Mouse (Mus musculus): Measurements from ENCODE around the gene Runx3. TPM values are rescaled to one million over a fixed set of nuclear protein-coding genes. Genes with fewer than 3 reads are reported as not detected.
"Not testable (repeated sequence)": the region's sequence is repeated elsewhere in the genome, so short reads cannot be mapped to it uniquely, and the experiment has no call there.

Runx3 gene
- polyA plus RNA-seq, 1 experiment from 2014 or later, result 0.57 TPM

GRCm38 (mm10) chr4:135177568-135177967 is 57.1 kb downstream of the Runx3 start:
- H3K9me3 ChIP-seq (ENCODE audit: control insufficient read depth, low read length), result no peaks in the 10 kb centered on the region
- H3K4me1 ChIP-seq (ENCODE audit: control insufficient read depth, insufficient read depth, low read length), result peaks cover 23% of the 10 kb centered on the region
- H3K36me3 ChIP-seq (ENCODE audit: control insufficient read depth, insufficient read depth, low read length), result no peaks in the 10 kb centered on the region
- no peak for DNase-seq (ENCODE audit: low spot score)
- H3K27ac ChIP-seq (replicated peaks; ENCODE audit: low read depth, low read length), result no peak overlapping the region
- H3K9ac ChIP-seq (ENCODE audit: low read length), result no peak overlapping the region
- H3K4me2 ChIP-seq (ENCODE audit: low read depth, severe bottlenecking), result no peak overlapping the region
- H3K4me3 ChIP-seq (ENCODE audit: low read depth, low read length), result no peak overlapping the region
- ATAC-seq (ENCODE audit: insufficient number of reproducible peaks, low FRiP score, low TSS enrichment, low read depth), result no peak
- H3K27me3 ChIP-seq (ENCODE audit: control insufficient read depth, insufficient read depth, low read length), result peaks cover 13% of the 10 kb centered on the region

- DNase-seq (ENCODE audit: low spot score), result peak; percentile 53
- no peak overlapping the region for H3K4me2 ChIP-seq (ENCODE audit: low read depth, severe bottlenecking)
- peaks cover 18% of the 10 kb centered on the region for H3K4me1 ChIP-seq (ENCODE audit: control insufficient read depth, insufficient read depth, low read length)
- no peaks in the 10 kb centered on the region for H3K36me3 ChIP-seq (ENCODE audit: control insufficient read depth, insufficient read depth, low read length)
- H3K27me3 ChIP-seq (ENCODE audit: control insufficient read depth, insufficient read depth, low read length), result peaks cover 10% of the 10 kb centered on the region
- no peak overlapping the region for H3K9ac ChIP-seq (ENCODE audit: low read length)
- no peak overlapping the region for H3K27ac ChIP-seq (replicated peaks; ENCODE audit: low read depth, low read length)
- 26% methylated on average over 5 of the region's 5 CpGs for WGBS
- no peak for ATAC-seq (ENCODE audit: insufficient number of reproducible peaks, low FRiP score, low TSS enrichment, low read depth)
- no peak overlapping the region for H3K4me3 ChIP-seq (ENCODE audit: low read depth, low read length)
- H3K9me3 ChIP-seq (ENCODE audit: control insufficient read depth, low read length), result no peaks in the 10 kb centered on the region
Measured at GRCm38 (mm10) chr4:135179077-135179481, 58.6 kb downstream of the Runx3 start.

GRCm38 (mm10) chr4:135181819-135182218 is 61.4 kb downstream of the Runx3 start:
- WGBS, result 81% methylated on average over 4 of the region's 4 CpGs
- H3K9me3 ChIP-seq (ENCODE audit: control insufficient read depth, low read length), result no peaks in the 10 kb centered on the region
- H3K4me3 ChIP-seq (ENCODE audit: low read depth, low read length), result no peak overlapping the region
- H3K4me2 ChIP-seq (ENCODE audit: low read depth, severe bottlenecking), result no peak overlapping the region
- H3K9ac ChIP-seq (ENCODE audit: low read length), result no peak overlapping the region
- no peaks in the 10 kb centered on the region for H3K36me3 ChIP-seq (ENCODE audit: control insufficient read depth, insufficient read depth, low read length)
- no peak for DNase-seq (ENCODE audit: low spot score)
- H3K27ac ChIP-seq (replicated peaks; ENCODE audit: low read depth, low read length), result no peak overlapping the region
- peaks cover 5% of the 10 kb centered on the region; the same call in 1 of the 2 replicates for H3K4me1 ChIP-seq (ENCODE audit: control insufficient read depth, insufficient read depth, low read length)
- 0 out of 2 replicates have a peak, but pooled peaks cover 1% of the 10 kb centered on the region for H3K27me3 ChIP-seq (ENCODE audit: control insufficient read depth, insufficient read depth, low read length)
- no peak for ATAC-seq (ENCODE audit: insufficient number of reproducible peaks, low FRiP score, low TSS enrichment, low read depth)

DNA sequence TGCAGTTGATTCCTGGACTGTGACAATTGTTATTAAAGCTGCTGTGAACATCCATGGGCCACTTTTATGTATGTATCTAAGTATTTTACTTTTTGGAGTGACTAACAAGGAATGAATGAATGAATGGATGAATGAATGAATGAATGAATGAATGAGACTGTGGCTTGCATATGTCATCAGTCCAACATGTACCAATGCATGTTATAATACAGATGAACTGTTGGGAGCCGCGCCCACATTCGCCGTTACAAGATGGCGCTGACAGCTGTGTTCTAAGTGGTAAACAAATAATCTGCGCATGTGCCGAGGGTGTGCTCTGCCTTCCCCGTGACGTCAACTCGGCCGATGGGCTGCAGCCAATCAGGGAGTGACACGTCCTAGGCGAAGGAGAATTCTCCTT is 63.8 kb downstream of the Runx3 start:
- not testable (repeated sequence) for DNase-seq (ENCODE audit: low spot score); H3K27me3 ChIP-seq (ENCODE audit: control insufficient read depth, insufficient read depth, low read length); H3K9me3 ChIP-seq (ENCODE audit: control insufficient read depth, low read length); H3K4me3 ChIP-seq (ENCODE audit: low read depth, low read length); H3K4me2 ChIP-seq (ENCODE audit: low read depth, severe bottlenecking); ATAC-seq (ENCODE audit: insufficient number of reproducible peaks, low FRiP score, low TSS enrichment, low read depth); H3K4me1 ChIP-seq (ENCODE audit: control insufficient read depth, insufficient read depth, low read length); H3K27ac ChIP-seq (replicated peaks; ENCODE audit: low read depth, low read length); H3K9ac ChIP-seq (ENCODE audit: low read length); H3K36me3 ChIP-seq (ENCODE audit: control insufficient read depth, insufficient read depth, low read length)
- 96% methylated on average over 5 of the region's 13 CpGs for WGBS

GRCm38 (mm10) chr4:135189452-135190008 is 69.1 kb downstream of the Runx3 start:
- WGBS, result 87% methylated on average over 12 of the region's 12 CpGs

GRCm38 (mm10) chr4:135190364-135190763 is 69.9 kb downstream of the Runx3 start:
- DNase-seq (ENCODE audit: low spot score) (no peak), ATAC-seq (ENCODE audit: insufficient number of reproducible peaks, low FRiP score, low TSS enrichment, low read depth) (no peak)
- H3K4me3 ChIP-seq (ENCODE audit: low read depth, low read length), result no peak overlapping the region
- no peak overlapping the region for H3K4me2 ChIP-seq (ENCODE audit: low read depth, severe bottlenecking)
- H3K27me3 ChIP-seq (ENCODE audit: control insufficient read depth, insufficient read depth, low read length), result no peaks in the 10 kb centered on the region
- no peaks in the 10 kb centered on the region for H3K4me1 ChIP-seq (ENCODE audit: control insufficient read depth, insufficient read depth, low read length)
- no peaks in the 10 kb centered on the region for H3K36me3 ChIP-seq (ENCODE audit: control insufficient read depth, insufficient read depth, low read length)
- no peak overlapping the region for H3K9ac ChIP-seq (ENCODE audit: low read length)
- no peak overlapping the region for H3K27ac ChIP-seq (replicated peaks; ENCODE audit: low read depth, low read length)
- 83% methylated on average over 1 of the region's 1 CpGs for WGBS
- no peaks in the 10 kb centered on the region; the same call in 1 of the 2 replicates for H3K9me3 ChIP-seq (ENCODE audit: control insufficient read depth, low read length)

More at GRCm38 (mm10) chr4:135189452-135190008, 69.1 kb downstream of the Runx3 start:
- Histone ChIP-seq H3K4me2 (ENCODE audit: low read depth, severe bottlenecking) (no peak overlapping the region), H3K27me3 (ENCODE audit: control insufficient read depth, insufficient read depth, low read length) (no peaks in the 10 kb centered on the region), H3K36me3 (ENCODE audit: control insufficient read depth, insufficient read depth, low read length) (no peaks in the 10 kb centered on the region), H3K4me1 (ENCODE audit: control insufficient read depth, insufficient read depth, low read length) (no peaks in the 10 kb centered on the region), H3K27ac (replicated peaks; ENCODE audit: low read depth, low read length) (no peak overlapping the region), H3K4me3 (ENCODE audit: low read depth, low read length) (no peak overlapping the region), H3K9ac (ENCODE audit: low read length) (no peak overlapping the region), H3K9me3 (ENCODE audit: control insufficient read depth, low read length) (no peaks in the 10 kb centered on the region)
- ATAC-seq (ENCODE audit: insufficient number of reproducible peaks, low FRiP score, low TSS enrichment, low read depth) (no peak), DNase-seq (ENCODE audit: low spot score) (no peak)

GRCm38 (mm10) chr4:135191185-135191584 is 70.7 kb downstream of the Runx3 start:
- WGBS, result 61% methylated on average over 1 of the region's 1 CpGs
- no peak overlapping the region for H3K9ac ChIP-seq (ENCODE audit: low read length)
- H3K27ac ChIP-seq (replicated peaks; ENCODE audit: low read depth, low read length), result no peak overlapping the region
- no peaks in the 10 kb centered on the region; the same call in 1 of the 2 replicates for H3K9me3 ChIP-seq (ENCODE audit: control insufficient read depth, low read length)
- H3K27me3 ChIP-seq (ENCODE audit: control insufficient read depth, insufficient read depth, low read length), result no peaks in the 10 kb centered on the region
- H3K4me1 ChIP-seq (ENCODE audit: control insufficient read depth, insufficient read depth, low read length), result no peaks in the 10 kb centered on the region
- no peak for DNase-seq (ENCODE audit: low spot score)
- no peak overlapping the region for H3K4me3 ChIP-seq (ENCODE audit: low read depth, low read length)
- ATAC-seq (ENCODE audit: insufficient number of reproducible peaks, low FRiP score, low TSS enrichment, low read depth), result no peak
- no peaks in the 10 kb centered on the region for H3K36me3 ChIP-seq (ENCODE audit: control insufficient read depth, insufficient read depth, low read length)
- no peak overlapping the region for H3K4me2 ChIP-seq (ENCODE audit: low read depth, severe bottlenecking)

DNA sequence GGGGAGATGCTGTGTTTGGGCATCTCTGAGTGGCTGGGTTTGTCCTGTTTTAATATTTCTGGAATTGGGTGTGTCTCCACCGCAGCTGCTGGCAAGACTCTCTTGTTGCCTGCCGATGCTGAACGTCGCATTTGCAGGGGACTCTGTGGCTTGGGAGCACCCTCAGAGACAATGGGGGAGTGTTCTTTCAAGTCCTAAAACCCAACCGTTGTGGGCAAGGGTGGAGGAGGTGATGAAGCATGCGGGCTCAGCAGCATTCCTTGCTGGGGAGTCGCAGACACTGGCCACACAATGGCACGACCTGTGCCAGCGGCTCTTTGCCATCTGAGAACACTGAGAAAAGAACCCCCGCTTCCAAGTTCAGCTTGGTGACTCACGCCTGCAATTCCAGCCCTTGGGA is 71.2 kb downstream of the Runx3 start:
- Histone ChIP-seq H3K4me3 (ENCODE audit: low read depth, low read length) (no peak overlapping the region), H3K9ac (ENCODE audit: low read length) (no peak overlapping the region), H3K9me3 (ENCODE audit: control insufficient read depth, low read length) (no peaks in the 10 kb centered on the region; the same call in 1 of the 2 replicates), H3K27me3 (ENCODE audit: control insufficient read depth, insufficient read depth, low read length) (no peaks in the 10 kb centered on the region), H3K4me1 (ENCODE audit: control insufficient read depth, insufficient read depth, low read length) (no peaks in the 10 kb centered on the region), H3K27ac (replicated peaks; ENCODE audit: low read depth, low read length) (no peak overlapping the region), H3K4me2 (ENCODE audit: low read depth, severe bottlenecking) (no peak overlapping the region), H3K36me3 (ENCODE audit: control insufficient read depth, insufficient read depth, low read length) (no peaks in the 10 kb centered on the region)
- 86% methylated on average over 11 of the region's 11 CpGs for WGBS
- DNase-seq (ENCODE audit: low spot score) (no peak), ATAC-seq (ENCODE audit: insufficient number of reproducible peaks, low FRiP score, low TSS enrichment, low read depth) (no peak)

- Histone ChIP-seq H3K4me1 (ENCODE audit: control insufficient read depth, insufficient read depth, low read length) (no peaks in the 10 kb centered on the region), H3K36me3 (ENCODE audit: control insufficient read depth, insufficient read depth, low read length) (no peaks in the 10 kb centered on the region), H3K4me2 (ENCODE audit: low read depth, severe bottlenecking) (no peak overlapping the region), H3K4me3 (ENCODE audit: low read depth, low read length) (no peak overlapping the region), H3K27ac (replicated peaks; ENCODE audit: low read depth, low read length) (no peak overlapping the region), H3K27me3 (ENCODE audit: control insufficient read depth, insufficient read depth, low read length) (no peaks in the 10 kb centered on the region), H3K9ac (ENCODE audit: low read length) (no peak overlapping the region), H3K9me3 (ENCODE audit: control insufficient read depth, low read length) (no peaks in the 10 kb centered on the region; the same call in 1 of the 2 replicates)
- DNase-seq (ENCODE audit: low spot score), result no peak
- ATAC-seq (ENCODE audit: insufficient number of reproducible peaks, low FRiP score, low TSS enrichment, low read depth), result no peak
- WGBS, result 57% methylated on average over 5 of the region's 5 CpGs
Measured at GRCm38 (mm10) chr4:135192841-135193240, 72.4 kb downstream of the Runx3 start.
